Mouse (Mus musculus) megakaryocyte progenitor cell, adult 5-6 weeks (primary cell): ENCODE data around the gene Tns3. TPM values are rescaled to one million over a fixed set of nuclear protein-coding genes. Genes with fewer than 3 reads are reported as not detected.
"Not testable (repeated sequence)": the region's sequence is repeated elsewhere in the genome, so short reads cannot be mapped to it uniquely, and the experiment has no call there.

ENCODE experiments used
- ATAC-seq: replicated peaks from 2 replicates; pipeline ENCODE4 v1.8.0; 2016; ENCODE audit warnings: mild to moderate bottlenecking, moderate TSS enrichment, inconsistent platforms; ENCODE audit not compliant: poor library complexity
- total RNA-seq, 2 experiments: library from RNA; stranded (forward) in 1 of 2; stranded (reverse) in 1 of 2; fragments of 157-497, 149-512 nt in 1 of 2; fragments of 200-1000 nt in 1 of 2; gene quantifications; 2 replicates each; pipeline versions ENCODE4 v1.2.3 to v1.2.4; 2015 to 2017

Gene Tns3
- total RNA-seq, 2 experiments from 2014 or later = 11.5 to 27.0 TPM

DNA sequence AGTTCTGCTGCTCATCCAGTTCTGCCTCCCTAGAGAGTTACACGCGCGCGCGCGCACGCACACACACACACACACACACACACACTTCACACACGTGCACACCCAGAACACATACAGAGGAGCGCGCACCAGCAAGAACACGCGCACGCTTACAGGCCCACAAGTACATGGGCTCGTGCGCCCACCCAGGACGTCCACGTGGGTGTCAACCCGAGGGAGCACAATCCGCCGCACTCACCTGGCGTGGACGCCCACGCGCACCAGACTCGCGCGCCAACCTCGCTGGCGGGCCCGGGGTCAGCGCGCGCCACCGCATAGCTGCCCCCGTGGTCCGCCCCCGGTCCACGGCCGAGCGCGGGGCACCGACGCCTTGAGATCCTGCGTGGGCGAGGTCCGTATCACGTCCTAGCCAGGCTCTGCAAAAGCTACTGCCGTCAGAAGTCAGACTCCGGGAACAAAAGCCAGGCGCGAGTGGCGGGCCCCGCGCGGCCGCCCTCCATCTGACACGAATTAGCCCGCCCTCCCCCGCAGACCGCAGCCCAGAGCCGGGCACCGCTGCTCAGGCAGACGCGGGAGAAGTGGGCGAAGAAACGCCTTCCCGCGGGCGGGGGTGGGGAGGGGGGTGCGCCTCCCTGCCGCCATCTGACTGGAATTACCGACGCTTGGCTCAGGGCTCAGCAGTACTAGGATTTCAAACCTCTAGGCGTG, 40.0 kb downstream of the Tns3 start:
- ATAC-seq = peak; percentile 38

DNA sequence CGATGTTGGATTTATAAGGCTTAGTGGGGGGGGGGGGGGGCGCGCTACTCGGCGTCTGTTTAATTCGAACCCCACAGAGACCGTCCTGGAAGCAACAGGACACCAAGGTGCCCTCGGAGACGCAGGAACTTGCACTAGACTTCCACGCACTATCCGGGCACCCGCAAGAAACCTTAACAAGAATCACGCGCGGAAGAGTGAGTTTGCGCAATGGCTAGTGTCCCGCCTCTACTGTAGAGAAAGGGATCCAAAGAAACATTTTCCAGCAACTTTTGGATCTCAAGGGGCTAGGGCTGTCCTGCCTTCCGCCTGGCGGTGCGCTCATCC, 40.5 kb downstream of the Tns3 start:
- no peak; the same call in 1 of the 2 replicates for ATAC-seq

DNA sequence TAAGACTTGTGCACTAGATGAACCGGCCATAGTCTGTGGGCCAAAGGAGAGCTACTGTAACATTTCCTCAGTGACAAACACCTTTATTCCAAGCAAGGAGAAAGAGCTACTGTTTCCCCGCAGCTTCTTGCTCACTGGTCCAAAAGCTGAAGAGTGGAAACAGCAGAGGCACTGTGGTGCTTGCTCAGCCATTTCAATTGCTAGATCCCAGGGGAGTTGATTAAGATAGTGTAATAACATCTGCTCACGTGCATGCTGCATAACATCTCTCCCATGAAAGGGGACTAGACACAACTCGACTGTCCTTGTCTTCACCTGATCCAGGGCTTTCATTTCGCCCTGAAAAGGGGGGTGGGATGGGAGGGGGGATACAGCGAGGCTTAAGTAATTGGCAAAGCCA, 41.7 kb downstream of the Tns3 start:
- no peak for ATAC-seq

DNA sequence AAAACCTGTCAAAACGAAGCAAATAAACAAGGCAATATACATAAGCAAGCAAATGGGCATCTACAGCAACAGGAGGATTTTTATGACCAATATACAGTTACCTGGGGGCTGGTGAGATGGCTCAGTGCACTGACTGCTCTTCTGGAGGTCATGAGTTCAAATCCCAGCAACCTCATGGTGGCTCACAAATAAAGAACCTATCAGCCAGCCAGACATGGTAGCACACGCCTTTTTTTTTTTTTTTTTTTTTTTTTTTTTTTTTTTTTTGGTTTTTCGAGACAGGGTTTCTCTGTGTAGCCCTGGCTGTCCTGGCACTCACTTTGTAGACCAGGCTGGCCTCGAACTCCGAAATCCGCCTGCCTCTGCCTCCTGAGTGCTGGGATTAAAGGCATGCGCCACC, 45.2 kb downstream of the Tns3 start:
- not testable (repeated sequence) for ATAC-seq

DNA sequence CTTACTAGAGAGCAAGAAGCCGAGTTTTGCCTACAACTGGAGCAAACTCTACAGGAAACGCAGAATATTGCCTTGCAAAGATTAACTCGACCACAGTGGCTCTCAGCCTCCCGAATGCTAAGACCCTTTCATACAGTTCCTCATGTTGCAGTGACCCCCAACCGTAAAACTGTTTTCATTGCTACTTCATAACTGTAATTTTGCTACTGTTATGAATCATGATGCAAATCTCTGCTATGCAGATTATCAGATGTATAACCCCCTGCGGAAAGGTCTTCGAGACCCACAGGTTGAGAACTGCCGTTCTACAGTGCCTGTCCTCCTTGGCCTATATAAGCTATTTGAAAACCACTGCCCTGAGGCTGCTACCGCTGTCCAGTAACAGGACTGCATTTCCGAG, 46.0 kb downstream of the Tns3 start:
- no peak for ATAC-seq

DNA sequence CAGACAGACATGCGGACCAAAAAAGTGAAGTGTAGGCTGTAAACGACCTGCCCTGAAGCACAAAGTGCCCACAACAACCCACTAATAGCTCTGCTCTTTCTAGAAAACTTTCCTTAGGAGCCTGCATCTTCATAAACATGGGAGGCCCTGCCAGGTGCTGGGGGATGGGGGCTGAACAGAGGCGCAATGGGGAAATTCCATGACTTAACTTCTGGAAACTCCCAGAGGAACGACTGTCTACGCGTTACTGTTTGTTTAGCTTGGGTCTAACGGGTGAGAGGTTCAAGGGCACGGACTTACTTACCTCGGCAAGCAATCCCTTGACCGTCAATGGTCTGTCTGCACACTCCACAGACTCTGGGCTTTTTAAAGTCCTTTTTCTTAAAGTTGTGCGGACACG, 48.9 kb downstream of the Tns3 start:
- no peak for ATAC-seq

DNA sequence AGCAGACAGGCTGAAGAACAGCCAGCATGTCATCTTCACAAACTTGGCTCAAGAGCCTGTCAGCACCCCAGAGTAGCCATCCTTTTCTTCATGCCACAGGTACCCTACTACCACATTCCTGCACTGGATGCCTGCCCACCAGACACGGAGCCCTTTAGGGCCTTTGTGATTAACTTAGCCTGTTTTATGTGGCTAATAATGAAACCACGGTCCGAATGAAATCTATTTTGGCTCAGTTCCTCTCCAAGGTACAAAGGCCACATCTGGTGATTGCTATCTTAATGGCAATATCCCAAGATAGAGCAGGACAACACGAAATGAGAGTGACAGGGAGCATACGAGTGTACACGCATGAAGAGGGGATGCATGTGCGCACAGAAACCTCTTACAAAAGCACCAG, 53.9 kb downstream of the Tns3 start:
- no peak for ATAC-seq

DNA sequence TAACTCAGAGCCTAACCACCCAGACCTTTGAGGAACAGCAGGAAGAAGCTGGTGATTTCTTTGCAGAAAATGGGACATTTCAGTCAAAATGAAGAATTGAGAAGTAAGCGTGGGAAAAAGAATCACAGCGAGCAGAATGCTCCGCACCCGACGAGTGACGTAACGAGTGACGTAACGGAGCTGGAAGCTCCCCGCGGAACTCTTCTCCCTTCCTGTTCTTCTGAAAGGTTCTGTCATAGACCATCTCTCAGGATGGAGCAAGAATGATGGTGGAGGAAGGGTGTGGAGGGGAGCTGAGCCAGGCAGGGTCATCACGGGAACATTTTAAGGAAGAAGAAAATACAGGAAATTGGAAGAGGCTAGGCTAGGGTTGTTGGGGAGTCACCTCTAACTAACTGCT, 54.5 kb downstream of the Tns3 start:
- ATAC-seq = peak; percentile 60

DNA sequence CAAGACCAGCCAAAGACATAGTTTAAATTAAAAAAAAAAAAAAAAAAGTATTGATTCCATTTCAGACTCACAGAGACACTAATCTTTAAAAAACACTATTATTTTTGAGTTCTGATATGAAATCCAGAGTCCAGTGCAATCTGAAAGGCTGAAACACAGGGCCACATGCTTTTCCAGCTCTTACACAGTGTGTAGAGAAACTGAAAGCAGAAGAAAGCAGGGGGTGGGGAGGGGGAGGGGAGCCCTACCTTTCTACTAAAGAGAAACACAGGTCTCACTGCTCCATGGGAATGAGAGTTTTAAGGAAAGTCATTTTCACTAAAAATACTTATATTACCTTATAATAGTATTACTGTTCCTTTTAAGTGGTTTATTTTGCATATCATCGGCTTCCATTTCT, 57.2 kb downstream of the Tns3 start:
- ATAC-seq = no peak

DNA sequence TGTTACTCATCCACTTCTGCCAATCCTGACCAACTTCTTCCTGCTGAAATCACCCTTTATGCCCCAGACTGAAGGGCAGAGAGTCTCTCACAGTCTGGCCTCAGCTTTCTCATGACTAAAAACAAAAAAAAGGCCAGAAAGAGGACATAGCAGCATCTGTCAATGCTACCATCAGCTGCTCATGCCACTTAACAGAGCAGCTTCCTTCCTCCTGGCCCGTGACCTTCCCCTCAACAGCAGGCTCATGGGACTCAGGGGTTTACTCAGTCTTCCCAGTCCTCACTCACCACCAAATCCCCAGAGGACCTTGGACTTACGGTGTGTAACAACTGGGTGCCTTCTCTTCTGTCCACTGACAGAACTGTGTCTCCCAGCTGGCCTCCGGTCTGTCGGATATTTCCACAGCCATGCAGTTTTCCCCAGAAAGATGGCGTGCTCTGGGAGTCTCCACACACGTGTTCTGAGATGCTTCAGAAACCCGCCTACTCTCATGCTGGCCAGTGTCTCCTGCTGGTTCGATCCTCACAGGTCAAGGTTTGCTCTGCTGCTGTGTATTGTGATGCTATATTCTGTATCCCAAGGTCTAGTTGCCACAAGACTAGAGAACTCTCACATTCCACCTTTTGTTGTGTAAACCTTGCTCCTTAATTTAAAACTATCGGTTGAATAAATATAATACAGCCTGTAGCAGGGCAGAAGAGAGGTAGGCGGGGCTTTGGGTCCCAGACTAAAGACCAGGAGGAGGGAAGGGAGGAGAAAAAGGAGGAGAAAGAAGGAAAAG, 59.4 kb downstream of the Tns3 start:
- no peak for ATAC-seq

DNA sequence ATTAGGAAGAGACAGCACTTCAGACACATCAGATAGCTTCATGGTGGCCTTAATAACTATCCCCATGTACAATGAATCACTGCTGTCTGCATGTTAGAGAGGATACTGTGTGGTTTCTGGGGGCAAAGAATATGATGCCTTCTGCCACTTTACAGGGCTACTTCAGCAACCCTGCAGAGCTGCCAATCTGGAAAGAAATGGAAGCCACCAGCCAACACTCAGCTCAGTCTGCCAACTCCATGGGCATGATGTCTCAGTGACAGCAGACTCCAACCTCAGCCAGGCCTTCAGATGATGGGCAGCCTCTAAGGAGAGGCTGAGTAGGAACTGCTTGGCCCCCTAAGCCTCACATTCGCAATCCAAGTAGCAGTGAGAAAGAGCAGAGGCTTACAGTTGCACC, 61.7 kb downstream of the Tns3 start:
- ATAC-seq = no peak

DNA sequence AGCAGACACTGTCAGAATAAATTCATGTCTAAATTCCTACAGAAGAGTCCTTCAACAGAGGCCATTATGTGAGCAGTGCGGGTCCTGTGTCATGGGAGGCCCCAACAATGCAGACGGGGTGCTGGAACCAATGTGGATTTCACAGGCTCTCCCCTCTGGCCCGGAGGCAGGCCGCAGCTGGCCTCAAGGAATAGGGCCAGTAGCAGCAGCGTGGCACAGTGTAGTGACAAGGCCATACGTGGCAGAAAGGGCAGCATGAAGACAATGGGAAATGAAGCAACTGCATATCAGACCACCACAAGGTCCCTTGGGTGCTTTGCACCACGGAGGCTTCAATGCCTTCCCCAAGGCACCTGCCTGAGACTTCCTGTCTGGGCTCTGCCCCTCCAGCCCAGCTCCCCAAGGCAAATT, 62.9 kb downstream of the Tns3 start:
- ATAC-seq = peak; percentile 74

DNA sequence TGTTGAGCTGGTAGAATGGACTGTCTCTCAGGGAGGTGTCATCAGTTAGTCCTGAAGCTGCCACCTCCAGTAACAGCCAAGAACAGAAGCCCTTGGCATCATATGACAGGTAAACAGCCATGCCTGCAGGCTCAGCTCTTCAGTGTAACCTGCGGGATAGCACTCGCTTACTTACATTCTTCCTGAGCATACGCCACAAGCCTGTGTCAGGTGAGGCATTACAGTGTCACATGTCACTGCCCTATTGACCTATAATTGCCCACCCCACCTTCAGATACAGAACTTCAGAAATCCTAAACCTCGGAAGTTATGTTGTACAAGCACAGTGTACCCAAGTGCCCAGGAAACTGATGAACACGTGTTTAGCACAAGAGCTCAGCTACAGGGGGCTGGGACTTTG, 68.7 kb downstream of the Tns3 start:
- no peak for ATAC-seq

DNA sequence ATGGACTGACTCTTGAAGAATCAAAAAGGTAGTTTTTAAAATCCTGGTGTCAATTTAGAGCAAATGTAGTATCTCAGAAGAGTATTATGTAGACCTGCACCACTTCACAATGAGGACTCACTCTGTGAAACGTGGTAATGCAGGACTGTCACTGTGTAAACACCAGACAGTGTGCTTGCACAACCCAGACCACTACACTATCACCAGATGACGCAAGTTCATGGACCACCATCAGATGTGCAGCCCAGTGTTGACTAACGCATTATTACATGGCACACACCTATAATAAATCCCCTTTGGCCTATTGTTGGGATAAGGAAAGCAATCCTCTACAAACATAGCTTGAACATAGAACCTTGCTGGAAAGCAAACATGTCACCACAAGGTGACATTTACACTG, 71.2 kb downstream of the Tns3 start:
- ATAC-seq = peak; percentile 45

DNA sequence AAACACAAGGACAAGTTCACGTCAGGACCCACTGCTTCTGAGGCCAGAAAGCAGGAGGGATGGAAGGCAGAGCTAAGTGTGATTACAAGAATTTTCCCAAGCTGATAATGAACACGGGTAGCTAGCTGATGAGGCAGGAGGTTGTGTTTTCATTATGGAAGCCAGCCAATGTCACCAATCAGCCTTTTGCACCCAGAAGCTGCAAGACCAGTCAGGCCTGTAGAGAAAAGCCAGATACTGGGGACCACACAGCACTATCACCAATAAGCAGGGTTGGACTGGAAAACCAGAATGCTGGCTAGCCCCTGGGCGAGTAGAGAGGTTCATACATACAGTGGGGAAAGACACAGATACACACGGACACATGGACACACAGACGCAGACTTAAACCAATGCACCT, 73.1 kb downstream of the Tns3 start:
- ATAC-seq = peak; percentile 64

DNA sequence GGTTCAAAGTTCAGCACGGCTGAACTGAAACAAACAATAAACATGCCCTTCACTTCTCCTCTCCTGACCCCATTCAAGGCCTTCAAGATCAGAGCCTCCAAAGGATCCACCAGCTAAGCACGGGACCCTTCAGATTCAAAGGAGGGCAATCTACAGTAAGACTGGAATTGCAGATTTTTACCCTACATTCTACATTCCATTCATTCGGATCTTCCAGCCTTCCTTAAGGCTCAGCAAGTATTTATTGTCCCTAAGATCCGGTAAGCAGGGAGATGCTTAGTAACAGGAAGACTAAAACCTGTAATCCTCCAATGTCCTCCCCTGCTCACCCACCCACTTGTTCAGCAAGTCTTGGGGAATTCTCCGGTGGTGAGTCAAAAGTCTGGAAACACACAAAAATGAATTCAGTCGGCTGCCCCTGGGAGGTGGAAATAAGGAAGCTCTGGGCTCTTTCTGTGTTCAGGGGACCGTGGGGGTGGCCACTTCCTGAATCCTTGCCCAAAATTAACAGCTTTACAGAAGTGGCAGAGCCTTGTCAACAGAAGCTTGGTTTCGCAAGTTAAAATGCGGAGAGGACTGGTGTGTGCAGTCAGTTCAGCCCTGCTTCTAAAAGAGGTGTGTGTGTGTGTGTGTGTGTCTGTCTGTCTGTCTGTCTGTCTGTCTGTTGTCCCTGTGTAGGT, 75.0 kb downstream of the Tns3 start:
- peak; percentile 82 for ATAC-seq

DNA sequence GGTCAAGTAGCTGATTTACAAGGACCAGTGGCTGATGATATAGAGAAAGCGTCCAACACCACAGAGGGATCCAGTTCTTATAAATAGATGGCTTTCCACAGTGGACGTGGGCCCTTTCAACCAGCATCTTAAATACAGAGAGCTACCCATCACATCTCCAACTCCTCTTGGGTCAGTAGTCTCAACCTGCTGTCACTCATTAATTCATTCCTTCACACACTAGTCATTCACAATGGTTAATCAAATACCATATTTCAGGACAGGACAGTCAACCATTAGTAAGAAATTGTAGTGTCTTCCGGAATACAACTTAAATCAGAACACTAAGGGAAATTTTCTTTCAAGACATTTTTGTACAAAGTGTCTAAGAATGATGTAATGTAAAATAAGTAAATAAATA, 76.4 kb downstream of the Tns3 start:
- no peak for ATAC-seq

DNA sequence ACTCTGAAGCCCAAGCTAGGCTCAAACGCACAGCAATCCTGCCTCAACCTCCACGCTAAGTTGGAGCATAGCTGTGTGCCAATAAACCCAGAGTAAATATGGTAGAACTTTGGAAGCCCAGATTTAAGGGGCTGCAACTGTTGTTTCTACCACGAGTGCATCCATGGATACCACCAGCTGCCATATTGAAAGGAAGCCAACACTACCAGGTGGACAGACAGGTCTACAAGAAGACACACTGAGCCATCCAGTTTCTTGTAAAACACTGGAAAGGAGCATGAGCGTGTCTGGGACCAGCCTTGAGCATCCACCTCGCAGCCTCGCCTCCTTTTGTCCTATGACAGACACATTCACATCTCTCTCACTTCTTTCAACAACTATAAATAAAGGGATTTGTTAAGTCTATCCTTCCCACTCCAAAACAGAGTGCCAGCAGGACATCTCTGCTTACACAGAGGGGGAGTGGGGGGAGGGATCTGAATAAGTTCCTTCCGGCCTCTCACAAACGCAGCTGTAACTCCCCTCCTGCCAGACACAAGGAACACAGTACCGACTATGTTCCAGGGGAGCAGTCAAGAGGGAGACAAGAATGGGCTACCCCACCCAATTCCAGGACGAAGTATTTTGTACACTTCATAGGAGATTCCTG, 77.2 kb downstream of the Tns3 start:
- no peak for ATAC-seq

DNA sequence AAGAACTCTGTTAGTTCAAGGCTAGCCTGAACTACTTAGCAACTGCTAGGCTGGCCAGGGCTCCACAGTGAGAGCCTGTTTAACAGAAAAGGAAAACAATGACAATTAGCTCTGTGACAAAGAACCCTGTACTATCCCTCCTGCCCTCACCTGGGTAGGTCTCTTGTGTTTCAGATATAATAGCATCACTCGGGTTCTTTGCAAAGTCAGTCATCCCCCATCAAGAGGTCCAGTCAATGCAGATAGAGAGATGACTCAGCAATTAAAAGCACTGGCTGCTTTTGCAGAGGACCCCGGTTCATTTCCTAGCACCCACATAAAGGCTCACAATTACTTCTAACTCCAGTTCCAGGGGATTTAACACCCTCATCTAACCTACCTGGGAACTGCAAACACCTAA, 78.0 kb downstream of the Tns3 start:
- ATAC-seq = no peak

DNA sequence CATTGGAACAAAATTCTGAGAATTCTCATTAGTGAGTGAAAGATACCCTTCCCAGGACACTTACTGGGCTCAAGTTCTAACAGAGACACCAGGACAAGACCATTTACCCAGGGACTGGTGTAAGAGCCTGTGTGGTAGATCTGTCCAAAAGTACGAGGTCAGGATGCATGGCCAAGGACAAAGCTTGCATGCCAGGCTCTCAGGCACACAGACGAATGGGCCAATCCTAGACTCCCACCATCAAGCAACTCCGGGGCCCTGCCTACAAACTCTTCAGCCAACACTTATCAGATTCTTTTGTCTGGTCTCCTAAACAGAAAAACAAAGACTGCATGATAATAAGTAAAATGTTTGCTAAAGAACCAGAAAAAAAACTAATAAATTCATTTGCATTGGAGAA, 78.6 kb downstream of the Tns3 start:
- no peak for ATAC-seq

DNA sequence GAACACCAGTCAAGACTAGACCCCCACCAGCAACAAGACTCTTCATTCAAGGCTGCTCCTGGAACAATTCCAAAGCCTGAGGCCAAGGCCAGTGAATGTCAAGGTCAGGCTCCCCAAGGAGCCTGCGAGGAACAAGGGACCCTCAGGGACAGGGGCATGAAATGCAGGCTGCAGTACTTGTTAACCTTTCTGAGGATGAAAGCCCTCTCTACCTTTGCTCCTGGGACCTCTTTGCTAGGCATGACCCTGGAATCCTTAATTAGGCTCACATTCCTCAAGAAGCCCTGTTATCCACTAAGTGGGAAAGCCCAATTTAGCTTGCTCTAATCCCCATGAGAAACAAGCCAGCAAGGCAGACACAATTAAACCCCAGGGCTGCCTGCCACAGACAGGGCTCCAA, 79.4 kb downstream of the Tns3 start:
- ATAC-seq = no peak

DNA sequence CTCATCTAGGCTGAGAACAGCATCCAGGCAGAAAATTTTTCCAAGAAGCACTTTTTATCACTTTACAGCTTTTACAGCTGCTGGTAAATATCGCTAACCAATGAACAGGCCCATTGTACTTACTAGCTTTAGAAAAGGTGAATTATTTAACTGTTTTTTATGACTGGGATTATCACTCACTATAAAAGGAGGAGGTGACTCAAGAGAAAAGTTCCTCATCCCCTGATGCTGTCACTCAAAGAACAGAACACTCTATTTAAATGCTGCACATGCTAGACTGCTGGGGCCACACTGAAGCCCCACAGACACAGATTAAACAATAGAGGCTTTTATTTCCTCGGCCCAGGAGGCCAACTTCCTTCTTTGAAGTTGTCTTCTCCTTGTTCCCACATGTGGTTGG, 80.0 kb downstream of the Tns3 start:
- ATAC-seq = no peak
